Mouse (Mus musculus): ENCODE data around the gene Ankrd10. TPM values are rescaled to one million over a fixed set of nuclear protein-coding genes. Genes with fewer than 3 reads are reported as not detected.
"Not testable (repeated sequence)": the region's sequence is repeated elsewhere in the genome, so short reads cannot be mapped to it uniquely, and the experiment has no call there.

Gene Ankrd10
- polyA plus RNA-seq, 1 experiment from 2014 or later: 71.4 TPM

GRCm38 (mm10) chr8:11569260-11570097 is 66.1 kb downstream of the Ankrd10 start:
- no peaks in the 10 kb centered on the region; the same call in 1 of the 2 replicates for H3K4me1 ChIP-seq (ENCODE audit: control insufficient read depth, insufficient read depth, low read depth, low read length)
- H3K4me2 ChIP-seq (ENCODE audit: low read length): no peak overlapping the region
- H3K9ac ChIP-seq (ENCODE audit: low read depth, low read length): no peak overlapping the region
- peaks cover 6% of the 10 kb centered on the region; the same call in 1 of the 2 replicates for H3K36me3 ChIP-seq (ENCODE audit: control insufficient read depth, insufficient read depth, low read length)
- WGBS: 89% methylated on average over 22 of the region's 22 CpGs
- H3K9me3 ChIP-seq (ENCODE audit: control insufficient read depth, low read length): peaks cover 2% of the 10 kb centered on the region; the same call in 1 of the 2 replicates
- no peaks in the 10 kb centered on the region for H3K27me3 ChIP-seq (replicated peaks; ENCODE audit: control insufficient read depth, insufficient read depth, low read length)
- H3K4me3 ChIP-seq (ENCODE audit: low read length): no peak overlapping the region
- H3K27ac ChIP-seq (ENCODE audit: low read depth, low read length): no peak overlapping the region
- no peak for ATAC-seq

- peaks cover 16% of the 10 kb centered on the region for H3K36me3 ChIP-seq (ENCODE audit: control insufficient read depth, insufficient read depth, low read length)
- not testable (repeated sequence) for H3K9ac ChIP-seq (ENCODE audit: low read depth, low read length); H3K27ac ChIP-seq (ENCODE audit: low read depth, low read length); H3K9me3 ChIP-seq (ENCODE audit: control insufficient read depth, low read length); H3K4me3 ChIP-seq (ENCODE audit: low read length); ATAC-seq; H3K27me3 ChIP-seq (replicated peaks; ENCODE audit: control insufficient read depth, insufficient read depth, low read length); H3K4me2 ChIP-seq (ENCODE audit: low read length); H3K4me1 ChIP-seq (ENCODE audit: control insufficient read depth, insufficient read depth, low read depth, low read length)
- WGBS: 95% methylated on average over 2 of the region's 2 CpGs
Observed at GRCm38 (mm10) chr8:11568193-11568592, 67.4 kb downstream of the Ankrd10 start.

DNA sequence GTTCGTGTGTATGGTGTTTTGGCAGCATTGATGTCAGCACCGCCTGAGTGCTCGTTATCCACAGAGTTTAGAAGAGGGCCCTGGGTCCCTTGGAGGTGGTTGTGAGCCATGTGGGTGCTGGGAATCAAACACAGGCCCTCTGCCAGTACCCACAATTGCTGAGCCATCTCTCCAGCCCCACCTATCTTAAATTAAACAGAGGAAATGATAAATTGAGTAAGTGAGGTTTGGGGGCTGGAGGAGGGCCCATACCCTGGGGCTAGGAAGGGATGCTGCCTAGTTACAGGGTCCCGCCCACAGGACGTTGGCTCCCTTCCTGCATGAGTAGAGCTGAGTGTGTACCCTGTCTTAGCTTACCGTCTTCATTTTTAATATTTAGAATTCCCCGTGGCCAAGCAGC is 70.8 kb downstream of the Ankrd10 start:
- no peak overlapping the region for H3K9ac ChIP-seq (ENCODE audit: low read depth, low read length)
- no peak overlapping the region for H3K27ac ChIP-seq (ENCODE audit: low read depth, low read length)
- H3K9me3 ChIP-seq (ENCODE audit: control insufficient read depth, low read length): peaks cover 2% of the 10 kb centered on the region; the same call in 1 of the 2 replicates
- no peak for ATAC-seq
- no peaks in the 10 kb centered on the region for H3K27me3 ChIP-seq (replicated peaks; ENCODE audit: control insufficient read depth, insufficient read depth, low read length)
- no peaks in the 10 kb centered on the region; the same call in 1 of the 2 replicates for H3K4me1 ChIP-seq (ENCODE audit: control insufficient read depth, insufficient read depth, low read depth, low read length)
- H3K4me2 ChIP-seq (ENCODE audit: low read length): no peak overlapping the region
- H3K36me3 ChIP-seq (ENCODE audit: control insufficient read depth, insufficient read depth, low read length): peaks cover 24% of the 10 kb centered on the region
- no peak overlapping the region for H3K4me3 ChIP-seq (ENCODE audit: low read length)
- 93% methylated on average over 7 of the region's 7 CpGs for WGBS

GRCm38 (mm10) chr8:11564236-11564635 is 71.3 kb downstream of the Ankrd10 start:
- 87% methylated on average over 5 of the region's 5 CpGs for WGBS
- H3K4me1 ChIP-seq (ENCODE audit: control insufficient read depth, insufficient read depth, low read depth, low read length): peaks cover 5% of the 10 kb centered on the region
- no peak overlapping the region for H3K4me2 ChIP-seq (ENCODE audit: low read length)
- no peak overlapping the region for H3K27ac ChIP-seq (ENCODE audit: low read depth, low read length)
- H3K36me3 ChIP-seq (ENCODE audit: control insufficient read depth, insufficient read depth, low read length): peaks cover 24% of the 10 kb centered on the region
- H3K4me3 ChIP-seq (ENCODE audit: low read length): no peak overlapping the region
- H3K27me3 ChIP-seq (replicated peaks; ENCODE audit: control insufficient read depth, insufficient read depth, low read length): no peaks in the 10 kb centered on the region
- H3K9ac ChIP-seq (ENCODE audit: low read depth, low read length): no peak overlapping the region
- peaks cover 2% of the 10 kb centered on the region; the same call in 1 of the 2 replicates for H3K9me3 ChIP-seq (ENCODE audit: control insufficient read depth, low read length)
- no peak for ATAC-seq

Small RNA genes lying within 50 kb of the gene (microRNA-seq; reads per million reads assigned to microRNA genes)
- 1.2 reads per million for gene Mir7238

Other genes with a start within 250 kb of the Ankrd10 start
- 1.5 and 1.6 TPM in 2 replicates for gene Rab20, start 157.0 kb downstream of the Ankrd10 start, polyA plus RNA-seq (2015; fragmentation: Nextera tagmentation; extraction: Ambion mirVana)
- 133 and 146 TPM in 2 replicates for gene Naxd, start 138.3 kb downstream of the Ankrd10 start, polyA plus RNA-seq (2015; fragmentation: Nextera tagmentation; extraction: Ambion mirVana)
- gene Cars2, start 85.0 kb downstream of the Ankrd10 start, polyA plus RNA-seq (2015; fragmentation: Nextera tagmentation; extraction: Ambion mirVana): 25.2 and 25.5 TPM in 2 replicates
- gene Ing1, start 80.2 kb downstream of the Ankrd10 start, polyA plus RNA-seq (2015; fragmentation: Nextera tagmentation; extraction: Ambion mirVana): 31.3 and 36.3 TPM in 2 replicates
- 0.22 TPM in 1 of 2 replicates, not detected in the other for gene 1700016D06Rik, start 65.3 kb upstream of the Ankrd10 start, polyA plus RNA-seq (2015; fragmentation: Nextera tagmentation; extraction: Ambion mirVana)
- gene Arhgef7, start 92.0 kb upstream of the Ankrd10 start, polyA plus RNA-seq (2015; fragmentation: Nextera tagmentation; extraction: Ambion mirVana): 57.4 and 68.5 TPM in 2 replicates
- gene Tex29, start 204.7 kb upstream of the Ankrd10 start, polyA plus RNA-seq (2015; fragmentation: Nextera tagmentation; extraction: Ambion mirVana): 0.26 and 0.49 TPM in 2 replicates